Mouse (Mus musculus): ENCODE data around the gene Invs. TPM values are rescaled to one million over a fixed set of nuclear protein-coding genes. Genes with fewer than 3 reads are reported as not detected.

Invs gene
- polyA plus RNA-seq, 1 experiment: 1.8 TPM

DNA sequence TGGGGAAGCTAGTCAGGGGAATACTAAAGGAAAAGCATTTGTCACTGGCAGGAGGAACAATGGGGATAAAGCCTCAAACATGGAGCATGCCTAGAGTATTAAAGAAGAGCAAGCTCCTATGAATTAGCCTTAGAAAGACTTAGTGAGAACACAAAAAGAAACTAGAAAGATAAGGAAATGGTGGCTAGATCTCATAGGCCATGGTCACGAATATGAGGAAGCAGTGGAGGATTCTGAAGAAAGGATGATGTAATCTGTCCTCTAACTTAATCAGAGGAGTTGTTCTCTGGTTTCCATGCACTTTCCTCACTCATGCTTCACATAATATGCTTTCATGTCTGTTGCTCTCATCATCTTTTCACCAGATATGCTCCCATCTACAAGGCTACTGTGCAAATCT is 42.5 kb downstream of the Invs start:
- WGBS: 29% methylated on average over 1 of the region's 1 CpGs
- Histone ChIP-seq H3K27me3 (ENCODE audit: control insufficient read depth, insufficient read depth, low read length) (no peaks in the 10 kb centered on the region), H3K36me3 (ENCODE audit: control insufficient read depth, insufficient read depth, low read length) (no peaks in the 10 kb centered on the region), H3K4me3 (ENCODE audit: low read depth, low read length) (no peak overlapping the region), H3K27ac (ENCODE audit: insufficient read depth, low read depth, low read length) (no peak overlapping the region), H3K4me1 (ENCODE audit: control insufficient read depth, insufficient read depth, insufficient read length, low read length) (peaks cover 3% of the 10 kb centered on the region; the same call in 1 of the 2 replicates)
- TF ChIP-seq POLR2A (IDR thresholded peaks at IDR 0.05; ENCODE audit: low read depth, low read length) (no peak), CTCF (IDR thresholded peaks at IDR 0.05; ENCODE audit: extremely low read depth, insufficient read length, insufficient replicate concordance, low read depth, low read length) (no peak)

DNA sequence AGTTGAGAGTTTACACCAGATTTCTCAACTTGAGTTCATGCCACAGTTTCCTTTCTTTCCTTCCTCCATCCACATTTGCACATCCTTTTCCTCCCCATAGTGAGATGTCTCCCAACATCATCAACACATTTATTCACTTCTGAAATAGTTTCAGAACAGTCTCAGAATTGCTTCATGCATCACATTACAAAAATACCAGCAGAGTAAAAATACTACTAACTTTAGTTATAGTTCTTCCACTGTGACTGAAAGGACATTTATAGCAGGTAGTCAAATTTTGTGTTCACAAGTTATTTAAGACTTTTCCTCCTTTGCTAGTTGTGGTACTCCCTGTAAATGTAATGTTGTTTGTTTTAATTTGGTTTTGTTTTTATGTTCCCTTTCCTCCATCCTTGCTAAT is 47.6 kb downstream of the Invs start:
- no peak overlapping the region for H3K4me3 ChIP-seq (ENCODE audit: low read depth, low read length)
- no peak overlapping the region for H3K27ac ChIP-seq (ENCODE audit: insufficient read depth, low read depth, low read length)
- no peaks in the 10 kb centered on the region for H3K36me3 ChIP-seq (ENCODE audit: control insufficient read depth, insufficient read depth, low read length)
- H3K27me3 ChIP-seq (ENCODE audit: control insufficient read depth, insufficient read depth, low read length): no peaks in the 10 kb centered on the region
- H3K4me1 ChIP-seq (ENCODE audit: control insufficient read depth, insufficient read depth, insufficient read length, low read length): no peaks in the 10 kb centered on the region
- TF ChIP-seq POLR2A (IDR thresholded peaks at IDR 0.05; ENCODE audit: low read depth, low read length) (no peak), CTCF (IDR thresholded peaks at IDR 0.05; ENCODE audit: extremely low read depth, insufficient read length, insufficient replicate concordance, low read depth, low read length) (no peak)

DNA sequence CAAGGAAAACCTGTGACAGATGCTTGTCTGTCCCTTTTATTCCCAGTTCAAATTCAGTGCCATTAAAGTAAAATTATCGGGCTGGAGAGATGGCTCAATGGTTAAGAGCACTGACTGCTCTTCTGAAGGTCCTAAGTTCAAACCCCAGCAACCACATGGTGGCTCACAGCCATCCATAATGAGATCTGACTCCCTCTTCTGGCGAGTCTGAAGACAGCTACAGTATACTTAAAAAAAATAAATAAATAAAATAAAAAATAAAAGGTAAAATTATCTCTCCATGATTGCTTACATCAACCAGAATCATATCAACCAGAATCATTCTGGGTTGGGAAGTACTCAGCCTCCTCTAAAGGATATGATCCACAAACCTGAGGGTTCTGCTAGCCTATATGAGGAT is 48.5 kb downstream of the Invs start:
- H3K27me3 ChIP-seq (ENCODE audit: control insufficient read depth, insufficient read depth, low read length): no peaks in the 10 kb centered on the region
- H3K36me3 ChIP-seq (ENCODE audit: control insufficient read depth, insufficient read depth, low read length): no peaks in the 10 kb centered on the region
- peaks cover 3% of the 10 kb centered on the region; the same call in 1 of the 2 replicates for H3K4me1 ChIP-seq (ENCODE audit: control insufficient read depth, insufficient read depth, insufficient read length, low read length)
- H3K27ac ChIP-seq (ENCODE audit: insufficient read depth, low read depth, low read length): no peak overlapping the region
- H3K4me3 ChIP-seq (ENCODE audit: low read depth, low read length): no peak overlapping the region
- TF ChIP-seq CTCF (IDR thresholded peaks at IDR 0.05; ENCODE audit: extremely low read depth, insufficient read length, insufficient replicate concordance, low read depth, low read length) (no peak), POLR2A (IDR thresholded peaks at IDR 0.05; ENCODE audit: low read depth, low read length) (no peak)
- 69% methylated on average over 2 of the region's 2 CpGs for WGBS

- Histone ChIP-seq H3K27ac (ENCODE audit: insufficient read depth, low read depth, low read length) (peak overlapping the region; percentile 32; the same call in 1 of the 2 replicates), H3K36me3 (ENCODE audit: control insufficient read depth, insufficient read depth, low read length) (no peaks in the 10 kb centered on the region), H3K4me1 (ENCODE audit: control insufficient read depth, insufficient read depth, insufficient read length, low read length) (peaks cover 4% of the 10 kb centered on the region; the same call in 1 of the 2 replicates), H3K27me3 (ENCODE audit: control insufficient read depth, insufficient read depth, low read length) (no peaks in the 10 kb centered on the region), H3K4me3 (ENCODE audit: low read depth, low read length) (no peak overlapping the region)
- 29% methylated on average over 6 of the region's 6 CpGs for WGBS
- no peak for TF ChIP-seq CTCF (IDR thresholded peaks at IDR 0.05; ENCODE audit: extremely low read depth, insufficient read length, insufficient replicate concordance, low read depth, low read length)
- TF ChIP-seq POLR2A (IDR thresholded peaks at IDR 0.05; ENCODE audit: low read depth, low read length): no peak
Measured at GRCm38 (mm10) chr4:48332453-48333051, 53.0 kb downstream of the Invs start.

DNA sequence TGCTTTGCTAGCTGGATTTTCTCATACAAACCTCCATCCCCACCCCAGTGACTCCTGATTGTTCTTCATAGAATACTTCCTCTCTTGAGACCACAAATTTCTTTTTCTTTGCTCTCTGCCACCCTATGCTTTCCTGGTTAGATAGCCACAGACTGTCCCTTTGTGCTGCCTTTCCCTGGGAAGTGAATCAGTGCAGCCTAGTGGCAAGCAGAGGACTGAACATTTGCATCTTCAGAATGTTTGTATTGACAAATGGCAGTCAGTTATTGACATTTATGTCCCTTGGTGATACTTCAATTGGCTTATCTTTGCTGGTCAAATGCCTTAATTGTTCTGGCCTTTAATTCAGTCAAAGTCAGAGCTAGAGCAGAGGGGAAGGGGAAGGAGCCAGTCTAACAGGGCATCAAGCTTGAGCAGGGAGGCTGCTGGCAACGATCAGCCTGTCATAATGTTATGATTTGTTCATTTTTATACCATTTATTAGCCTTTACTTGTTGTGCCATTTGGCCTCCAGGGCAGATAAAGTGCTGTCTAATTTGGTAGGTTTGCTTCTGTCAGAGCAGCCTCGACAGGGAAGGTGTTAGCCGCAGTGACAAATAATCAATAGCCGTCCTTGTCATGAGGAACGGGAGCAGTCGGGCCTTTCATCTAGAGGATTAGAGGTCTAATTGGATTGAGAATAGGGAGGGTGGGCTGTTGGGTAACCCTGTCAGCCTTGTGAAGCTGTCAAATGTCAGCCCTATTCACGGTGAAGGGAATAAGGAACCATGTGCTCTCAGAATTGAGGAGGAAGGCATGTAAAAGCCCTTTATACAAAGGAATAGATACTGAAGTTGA is 55.6 kb downstream of the Invs start:
- H3K27me3 ChIP-seq (ENCODE audit: control insufficient read depth, insufficient read depth, low read length): no peaks in the 10 kb centered on the region
- no peak overlapping the region for H3K27ac ChIP-seq (ENCODE audit: insufficient read depth, low read depth, low read length)
- no peak overlapping the region for H3K4me3 ChIP-seq (ENCODE audit: low read depth, low read length)
- no peaks in the 10 kb centered on the region for H3K36me3 ChIP-seq (ENCODE audit: control insufficient read depth, insufficient read depth, low read length)
- WGBS: 67% methylated on average over 7 of the region's 7 CpGs
- no peak for TF ChIP-seq POLR2A (IDR thresholded peaks at IDR 0.05; ENCODE audit: low read depth, low read length)
- TF ChIP-seq CTCF (IDR thresholded peaks at IDR 0.05; ENCODE audit: extremely low read depth, insufficient read length, insufficient replicate concordance, low read depth, low read length): no peak
- H3K4me1 ChIP-seq (ENCODE audit: control insufficient read depth, insufficient read depth, insufficient read length, low read length): peaks cover 4% of the 10 kb centered on the region; the same call in 1 of the 2 replicates

DNA sequence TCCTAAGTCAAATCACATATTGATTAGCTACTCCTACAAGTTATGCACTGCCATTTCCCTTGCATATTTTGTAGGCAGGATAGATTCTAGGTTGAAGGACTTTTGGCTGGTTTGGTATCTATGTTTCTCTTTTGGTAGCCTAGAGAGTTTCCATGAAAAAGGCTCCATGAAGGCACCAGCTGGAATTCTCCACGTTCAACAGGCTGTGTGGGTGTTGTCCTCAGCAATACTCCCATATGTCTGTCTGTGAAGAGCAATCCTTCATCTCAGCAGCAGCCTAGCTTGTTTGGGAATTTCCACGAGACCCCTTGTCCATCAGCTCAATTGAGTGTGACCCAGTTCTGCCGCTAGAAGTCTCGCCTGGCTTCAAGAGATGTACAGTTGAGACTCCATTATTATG is 63.1 kb downstream of the Invs start:
- Histone ChIP-seq H3K4me1 (ENCODE audit: control insufficient read depth, insufficient read depth, insufficient read length, low read length) (no peaks in the 10 kb centered on the region), H3K27me3 (ENCODE audit: control insufficient read depth, insufficient read depth, low read length) (no peaks in the 10 kb centered on the region), H3K36me3 (ENCODE audit: control insufficient read depth, insufficient read depth, low read length) (no peaks in the 10 kb centered on the region), H3K27ac (ENCODE audit: insufficient read depth, low read depth, low read length) (no peak overlapping the region), H3K4me3 (ENCODE audit: low read depth, low read length) (no peak overlapping the region)
- TF ChIP-seq CTCF (IDR thresholded peaks at IDR 0.05; ENCODE audit: extremely low read depth, insufficient read length, insufficient replicate concordance, low read depth, low read length): no peak
- TF ChIP-seq POLR2A (IDR thresholded peaks at IDR 0.05; ENCODE audit: low read depth, low read length): no peak
- 88% methylated on average over 4 of the region's 4 CpGs for WGBS

GRCm38 (mm10) chr4:48362367-48362766 is 82.8 kb downstream of the Invs start:
- Histone ChIP-seq H3K4me3 (ENCODE audit: low read depth, low read length) (no peak overlapping the region), H3K27me3 (ENCODE audit: control insufficient read depth, insufficient read depth, low read length) (no peaks in the 10 kb centered on the region), H3K4me1 (ENCODE audit: control insufficient read depth, insufficient read depth, insufficient read length, low read length) (no peaks in the 10 kb centered on the region), H3K27ac (ENCODE audit: insufficient read depth, low read depth, low read length) (no peak overlapping the region), H3K36me3 (ENCODE audit: control insufficient read depth, insufficient read depth, low read length) (no peaks in the 10 kb centered on the region)
- 79% methylated on average over 3 of the region's 3 CpGs for WGBS
- TF ChIP-seq POLR2A (IDR thresholded peaks at IDR 0.05; ENCODE audit: low read depth, low read length) (no peak), CTCF (IDR thresholded peaks at IDR 0.05; ENCODE audit: extremely low read depth, insufficient read length, insufficient replicate concordance, low read depth, low read length) (no peak)
